Mouse (Mus musculus) heart, adult 8-10 months (tissue): ENCODE results near the gene Cldn34c1. TPM values are rescaled to one million over a fixed set of nuclear protein-coding genes. Genes with fewer than 3 reads are reported as not detected.
A peak's percentile ranks its signal among the peaks of the same experiment; 100 is the strongest.
"Not testable (repeated sequence)": the region's sequence is repeated elsewhere in the genome, so short reads cannot be mapped to it uniquely, and the experiment has no call there.

Source experiments
- DNase-seq: peaks from one replicate; pipeline ENCODE4 v3.0.0; 2022; ENCODE audit warnings: low spot score
- total RNA-seq, 4 experiments: library from RNA; stranded (reverse); gene quantifications; 2 replicates each; pipeline ENCODE4 v1.2.4; 2022

Cldn34c1 gene
- 1 to 10 TPM; 1.3 to 4.1 (median 2.4) TPM for total RNA-seq

GRCm38 (mm10) chrX:123103291-123104260 is at the start of gene Cldn34c1:
Gene Cldn34c1 (plus strand): TSS chrX:123103495.
- DNase-seq = peak; percentile 76

- no peak for DNase-seq
Measured at GRCm38 (mm10) chrX:123087441-123087840, 15.9 kb upstream of the Cldn34c1 start.

- DNase-seq = not testable (repeated sequence)
Measured at GRCm38 (mm10) chrX:123102806-123103205, 489 bp upstream of the Cldn34c1 start.

GRCm38 (mm10) chrX:123104692-123105091 is 1.4 kb downstream of the Cldn34c1 start:
- peak; percentile 0 for DNase-seq

DNA sequence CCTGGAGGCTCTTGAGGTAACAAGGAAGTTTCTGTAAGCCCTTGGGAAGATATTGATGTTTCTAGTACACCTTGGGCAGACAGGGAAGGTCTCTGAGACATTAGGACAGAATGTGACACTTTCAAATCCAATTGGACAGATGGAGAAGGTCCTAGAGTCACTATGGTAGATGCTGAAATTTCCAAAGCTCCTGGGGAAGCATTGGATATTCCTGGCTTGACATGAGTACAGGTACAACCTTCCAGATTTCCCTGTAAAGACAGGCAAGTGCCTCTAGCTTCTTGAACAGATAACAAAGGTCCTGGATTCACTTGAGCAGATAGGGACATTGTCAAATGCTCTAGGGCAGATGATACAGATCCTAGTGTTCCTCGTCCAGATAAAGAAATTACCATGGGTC is 119.1 kb downstream of the Cldn34c1 start, which contains the start of gene Srsx:
Gene Srsx, minus strand, starts transcription at position 101 of the 400 bp plus-strand sequence.
- not testable (repeated sequence) for DNase-seq

Other genes starting within 250 kb of the Cldn34c1 start
- not detected for gene Gm17521, start 73.8 kb upstream of the Cldn34c1 start, total RNA-seq
- not detected for gene Srsx, start 119.0 kb downstream of the Cldn34c1 start, total RNA-seq
- gene Gm17577, start 143.4 kb downstream of the Cldn34c1 start, total RNA-seq = not detected